Mouse (Mus musculus): ENCODE results near the gene Ugcg.
A peak's percentile ranks its signal among the peaks of the same experiment; 100 is the strongest.

Ugcg gene

DNA sequence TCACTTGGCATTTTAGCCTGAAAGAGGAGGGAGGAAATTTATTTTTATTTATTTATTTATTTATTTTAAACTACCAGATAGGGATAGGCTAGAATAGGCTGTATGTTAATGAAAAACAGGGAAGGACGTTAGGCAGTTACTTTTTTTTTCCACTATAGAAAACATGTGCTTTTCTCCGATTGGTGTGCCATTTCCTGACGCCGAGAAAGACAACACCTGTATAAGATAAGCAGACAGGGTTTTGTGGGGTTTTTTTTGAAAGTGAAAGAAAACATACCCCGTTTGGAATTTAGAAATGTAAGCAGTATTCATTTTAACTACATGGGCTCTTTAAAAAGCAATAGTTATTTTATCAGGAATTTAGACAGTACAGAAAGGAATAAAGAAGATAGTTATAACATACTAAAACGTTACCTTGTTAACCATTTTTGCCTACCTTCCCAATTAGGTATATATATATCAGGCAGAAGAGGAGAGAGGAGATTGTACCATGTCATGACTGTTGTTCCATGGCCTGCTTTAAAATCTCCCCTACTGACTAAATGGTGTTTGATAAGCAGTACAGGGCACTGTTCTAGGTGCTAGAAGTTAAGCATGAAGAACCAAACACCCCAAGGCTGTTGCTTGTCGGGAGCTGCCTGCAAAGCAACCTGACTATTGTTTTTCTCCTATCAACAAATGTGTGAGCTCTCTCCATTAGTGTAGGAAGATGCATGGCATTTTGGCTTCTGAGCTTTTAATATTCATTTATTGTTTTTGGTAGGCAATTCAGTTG, 1.8 kb downstream of the Ugcg start:
- DNase-seq = no peak

DNA sequence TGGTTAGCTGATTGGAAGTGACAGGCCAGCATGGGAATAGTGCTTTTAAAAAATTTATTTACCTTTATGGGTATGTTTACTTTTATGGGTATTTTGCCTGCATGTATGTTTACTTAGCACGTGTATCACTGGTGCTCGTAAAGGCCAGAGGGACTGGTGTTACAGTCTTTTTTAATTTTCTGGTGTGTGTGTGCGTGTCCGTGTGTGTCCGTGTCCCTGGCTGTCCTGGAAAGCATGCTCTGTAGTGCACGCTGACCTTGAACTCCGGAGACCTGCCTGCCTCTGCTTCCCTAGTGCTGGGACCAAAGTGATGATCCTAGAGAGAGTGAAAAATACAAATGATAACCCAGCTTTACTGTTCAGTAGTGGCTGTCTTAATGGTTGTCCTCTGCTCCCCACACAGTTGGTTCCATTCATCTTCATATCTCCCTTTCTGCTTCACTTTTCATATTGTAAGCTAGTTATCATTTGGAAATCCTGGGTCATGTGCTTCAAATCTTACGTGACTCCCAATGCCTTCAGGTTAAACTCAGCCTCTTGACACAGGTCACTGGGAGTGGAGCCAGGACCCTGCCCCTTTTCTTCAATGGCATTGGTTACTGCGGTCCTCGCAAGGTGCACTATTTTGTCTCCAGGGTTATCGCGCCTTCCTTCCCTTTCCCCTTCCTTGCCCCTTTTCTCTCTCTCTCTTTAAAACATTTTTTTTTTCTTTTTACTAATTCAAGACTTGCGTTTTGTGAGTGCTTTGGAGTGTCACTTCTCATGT, 5.9 kb downstream of the Ugcg start:
- no peak for DNase-seq

- DNase-seq = no peak
These were observed 7.5 kb downstream of the Ugcg start for GRCm38 (mm10) chr4:59196346-59197077.

DNA sequence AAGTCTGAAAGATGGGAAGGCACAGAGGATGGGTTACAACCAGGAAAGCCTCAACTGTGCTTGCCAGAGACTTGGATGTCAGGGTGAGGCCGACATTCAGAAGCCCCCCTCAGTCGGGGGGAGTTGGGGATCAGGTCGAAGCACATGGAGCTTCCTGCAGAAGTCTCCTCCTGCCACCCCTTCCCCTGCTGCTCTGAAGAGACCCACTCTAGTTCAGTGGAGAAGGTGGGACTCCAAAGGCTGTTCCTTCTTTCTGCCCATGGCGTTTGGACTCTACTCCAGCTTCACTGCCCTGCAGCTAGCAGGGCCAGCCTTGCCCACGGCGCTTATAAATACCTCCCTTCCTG, 8.0 kb downstream of the Ugcg start:
- no peak for DNase-seq

DNA sequence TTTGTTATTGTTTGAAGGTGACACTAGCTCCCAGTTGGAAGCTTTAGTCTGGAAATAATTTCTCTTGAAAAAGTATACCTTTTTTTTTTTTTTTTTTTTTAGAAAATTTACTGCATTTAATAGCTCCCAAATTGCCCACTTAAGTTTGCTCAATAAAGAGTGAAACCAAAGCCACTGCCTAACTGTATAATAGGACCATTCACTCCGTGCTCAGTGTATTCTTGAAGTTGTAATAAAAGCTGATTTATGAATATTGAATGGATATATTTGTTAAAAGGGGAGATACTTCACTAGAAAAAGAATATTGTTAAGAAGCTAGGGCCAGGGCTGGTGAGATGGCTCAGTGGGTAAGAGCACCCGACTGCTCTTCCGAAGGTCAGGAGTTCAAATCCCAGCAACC, 8.4 kb downstream of the Ugcg start:
- DNase-seq = no peak

GRCm38 (mm10) chr4:59199341-59199740, 10.3 kb downstream of the Ugcg start:
- DNase-seq = peak; percentile 48 to 49

DNA sequence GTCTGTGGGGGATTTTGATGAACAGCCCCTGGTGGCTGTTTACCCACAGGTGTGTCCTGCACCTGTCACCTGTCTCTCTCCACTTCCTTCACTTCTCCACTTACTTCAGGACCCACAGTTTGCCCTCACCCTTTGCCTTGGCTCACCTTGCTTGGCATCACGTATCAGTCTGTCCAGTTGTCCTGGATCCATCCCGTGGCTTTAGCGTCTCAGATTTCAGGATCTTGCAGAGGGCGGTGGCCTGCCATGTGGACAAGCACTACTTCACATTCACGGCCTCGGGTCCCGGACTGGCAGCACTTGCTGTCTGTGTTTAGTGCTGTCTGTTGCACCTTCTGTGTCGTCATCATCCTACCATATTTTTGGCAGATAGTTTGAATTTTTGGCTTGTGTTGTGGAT, 10.7 kb downstream of the Ugcg start:
- DNase-seq = no peak

DNA sequence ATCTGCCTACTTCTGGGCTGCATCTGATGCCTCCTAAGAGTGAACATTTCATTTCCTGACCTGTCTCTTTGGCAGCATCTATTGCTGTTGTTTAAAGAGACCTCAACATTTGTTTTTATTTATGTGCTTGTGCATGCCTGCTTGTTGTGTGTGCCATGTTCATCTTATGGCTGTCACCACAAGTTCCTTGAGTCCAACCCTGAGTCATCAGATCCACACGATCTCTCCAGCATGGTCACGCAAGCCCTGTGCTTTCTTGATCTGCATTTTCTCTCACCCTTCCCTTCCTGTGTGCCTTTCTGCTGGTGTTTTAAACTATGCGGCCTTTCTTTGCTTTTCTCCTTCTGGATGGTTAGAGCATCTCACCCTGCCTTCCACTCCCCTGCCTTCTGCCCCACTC, 11.6 kb downstream of the Ugcg start:
- DNase-seq = no peak

DNA sequence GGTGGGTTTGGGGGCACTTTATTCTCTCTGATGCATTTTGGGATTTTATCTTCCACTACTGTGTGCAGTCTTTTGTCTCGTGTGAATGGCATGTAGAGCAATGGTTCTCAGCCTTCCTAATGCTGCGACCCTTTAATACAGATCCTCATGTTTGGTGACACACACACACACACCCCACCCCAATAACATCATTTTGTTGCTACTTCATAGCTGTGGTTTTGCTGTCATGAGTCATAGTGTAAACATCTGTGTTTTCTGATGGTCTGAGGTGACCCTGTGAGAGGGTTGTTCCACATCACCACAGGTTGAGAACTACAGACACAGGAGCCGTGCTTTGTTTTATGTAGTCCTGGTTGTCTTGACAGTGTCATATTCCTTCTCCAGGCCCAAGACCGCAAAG, 15.6 kb downstream of the Ugcg start:
- no peak for DNase-seq

DNA sequence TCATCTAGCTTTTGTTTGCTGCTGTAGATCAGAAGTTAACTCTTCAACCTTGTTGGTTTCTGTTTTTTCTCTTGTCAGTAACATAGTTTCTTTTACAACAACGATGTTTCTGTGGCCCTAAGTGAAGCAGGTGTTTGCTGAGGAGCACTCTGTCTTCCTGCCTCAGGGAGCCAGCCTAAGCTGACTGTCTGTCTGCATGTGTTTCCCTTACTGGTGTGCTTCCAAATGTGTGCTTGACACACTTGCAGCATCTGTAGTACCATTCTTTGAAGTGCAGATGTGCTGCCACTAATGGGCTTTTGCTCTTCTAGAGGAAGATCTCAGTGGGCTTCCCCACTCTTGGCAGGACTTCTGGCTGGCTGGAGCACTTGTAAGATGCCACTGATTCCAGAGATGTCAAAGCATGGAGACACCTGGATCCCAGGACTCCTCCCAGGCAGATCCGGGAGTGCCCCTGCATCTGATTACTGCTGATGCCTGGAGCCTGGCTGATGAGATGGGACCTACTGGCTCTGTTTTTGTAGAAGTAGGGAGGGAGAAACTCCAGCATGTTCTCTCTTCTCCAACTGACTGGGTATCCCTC, 16.8 kb downstream of the Ugcg start:
- DNase-seq = no peak

- DNase-seq = no peak
These were observed 17.5 kb downstream of the Ugcg start for GRCm38 (mm10) chr4:59206600-59206999.

- DNase-seq = no peak
These were observed 19.6 kb downstream of the Ugcg start for GRCm38 (mm10) chr4:59208607-59209006.

DNA sequence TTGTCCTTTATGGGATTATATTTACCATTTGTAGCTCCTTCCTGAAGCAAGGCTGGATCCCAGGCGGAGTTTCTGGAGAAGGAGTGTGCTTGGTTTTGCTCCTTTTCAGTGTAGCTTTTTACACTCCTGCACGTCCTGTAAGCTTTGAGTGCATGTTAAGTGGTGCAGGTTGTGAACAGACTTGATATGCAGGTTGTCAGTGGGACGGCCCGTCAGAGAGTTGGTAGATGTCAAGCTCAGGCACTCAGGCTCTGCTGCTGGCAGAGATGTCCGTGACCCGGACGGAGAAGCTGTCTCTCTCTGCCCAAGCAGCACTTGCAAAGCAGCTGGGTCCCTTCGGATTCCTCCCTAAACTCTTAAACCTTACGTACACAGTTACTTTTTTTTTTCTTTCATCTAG, 22.1 kb downstream of the Ugcg start:
- no peak for DNase-seq

- no peak for DNase-seq
These were observed 24.8 kb downstream of the Ugcg start for GRCm38 (mm10) chr4:59213833-59214232.

GRCm38 (mm10) chr4:59214695-59215094, 25.6 kb downstream of the Ugcg start:
- no peak for DNase-seq

- DNase-seq = no peak
These were observed 26.5 kb downstream of the Ugcg start for GRCm38 (mm10) chr4:59215585-59215984.

- no peak for DNase-seq
These were observed 28.0 kb downstream of the Ugcg start for GRCm38 (mm10) chr4:59217101-59217500.

GRCm38 (mm10) chr4:59218154-59218553, 29.1 kb downstream of the Ugcg start:
- no peak for DNase-seq

DNA sequence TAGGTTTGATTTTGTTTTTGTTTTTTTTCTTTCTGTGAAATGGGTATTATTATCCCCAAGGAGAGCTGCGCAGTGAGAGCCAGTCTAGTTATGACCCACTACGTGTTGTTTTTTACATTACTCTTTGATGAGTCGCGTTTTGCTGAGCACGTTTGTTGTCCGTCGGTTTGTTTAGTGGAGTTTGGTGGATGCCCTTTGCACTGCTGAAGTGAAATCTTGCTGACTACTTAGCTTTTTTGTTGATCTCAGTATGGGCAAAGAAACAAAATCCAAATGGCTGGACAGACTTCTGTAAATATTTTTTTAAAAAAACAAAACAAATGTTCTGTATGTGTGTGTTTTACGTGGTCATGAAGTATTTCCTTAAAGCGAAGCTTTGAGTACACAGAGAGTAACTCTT, 33.2 kb downstream of the Ugcg start:
- no peak for DNase-seq

DNA sequence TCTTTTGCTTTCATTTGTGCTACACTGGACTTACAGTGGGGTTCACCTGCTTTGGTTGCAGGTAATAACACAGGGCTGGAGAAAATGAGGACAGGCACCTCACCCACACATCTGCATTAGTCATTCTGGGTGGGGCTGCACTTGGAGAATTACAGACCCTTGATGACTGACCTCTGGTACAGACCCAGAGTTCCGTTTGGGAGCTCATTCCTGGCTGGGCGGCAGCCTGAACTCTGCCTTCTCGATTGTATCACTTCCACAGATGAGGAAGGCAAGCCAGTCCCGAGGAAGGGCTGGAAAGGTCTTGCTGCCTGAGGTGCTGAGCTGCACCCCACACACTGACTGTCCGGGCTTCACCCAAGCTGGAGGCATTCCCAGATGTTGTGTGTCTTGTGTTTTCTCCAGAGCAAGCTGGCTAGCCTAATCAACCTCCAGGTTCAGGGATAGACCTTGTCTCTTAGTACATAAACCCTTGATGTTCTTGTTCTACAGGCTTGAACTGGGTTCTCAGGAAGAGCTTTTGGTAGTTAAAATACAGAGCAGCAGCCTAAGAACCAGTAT, 34.1 kb downstream of the Ugcg start:
- no peak for DNase-seq

- no peak for DNase-seq
These were observed 35.8 kb downstream of the Ugcg start for GRCm38 (mm10) chr4:59224889-59225288.

GRCm38 (mm10) chr4:59227047-59227446, 38.0 kb downstream of the Ugcg start:
- no peak for DNase-seq

DNA sequence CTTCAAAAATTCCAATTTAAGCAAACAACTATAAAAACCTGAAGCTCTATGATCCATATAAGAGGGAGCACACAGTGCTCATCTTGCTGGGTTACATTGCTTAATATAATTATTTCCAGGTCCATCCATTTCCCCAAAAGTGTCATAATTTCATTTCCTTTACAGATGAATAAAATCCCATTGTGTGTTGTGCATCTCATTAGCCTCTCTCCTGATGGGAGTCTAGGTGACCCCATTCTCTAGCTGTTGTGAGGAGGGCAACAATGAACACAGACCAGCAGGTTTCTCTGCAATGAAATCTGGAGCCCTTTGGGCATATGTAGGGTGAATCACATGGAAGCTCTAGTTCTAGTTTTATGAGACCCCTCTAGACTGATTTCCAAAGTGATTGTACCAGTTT, 39.9 kb downstream of the Ugcg start:
- no peak for DNase-seq
